Mouse (Mus musculus) ES-Bruce4 (cell line): ENCODE results near the gene Cntnap2.

Source experiments
- CTCF ChIP-seq: IDR thresholded peaks from one replicate; pipeline ENCODE4 v1.8.1; 2011; ENCODE audit warnings: low read depth, low read length
- EP300 ChIP-seq: IDR thresholded peaks from 2 replicates; pipeline ENCODE4 v1.6.1; 2011; ENCODE audit warnings: low read depth, low read length; ENCODE audit not compliant: insufficient read depth

DNA sequence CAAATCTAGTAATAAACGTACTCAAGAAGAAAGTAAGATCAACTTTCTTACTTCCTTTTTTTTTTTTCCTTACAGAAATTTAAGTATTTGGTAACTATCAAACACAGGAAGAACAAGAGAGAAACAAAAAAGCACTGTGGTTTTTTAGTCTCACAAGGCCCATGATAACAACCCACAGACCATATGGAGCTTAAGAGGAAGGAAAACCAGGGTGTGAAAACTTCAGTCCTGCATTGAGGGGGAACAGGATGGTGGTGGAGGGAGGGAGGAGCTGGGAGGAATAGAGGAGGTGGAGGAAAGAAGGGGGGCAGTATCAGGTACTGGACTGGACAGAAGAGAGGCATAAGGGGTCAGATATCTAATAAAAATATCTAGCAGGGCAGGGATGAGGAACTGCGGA, 212.4 kb downstream of the Cntnap2 start:
- no peak for TF ChIP-seq CTCF
- TF ChIP-seq EP300: no peak
